Mouse (Mus musculus) ovary, postnatal 14 days (tissue): ENCODE results near the gene Kazn.

Experiments
- DNase-seq: peaks from one replicate; pipeline ENCODE4 v3.0.0; 2022; ENCODE audit warnings: low spot score

The Kazn gene

GRCm38 (mm10) chr4:142113306-142113705, 125.9 kb downstream of the Kazn start:
- peak; percentile 15 for DNase-seq

DNA sequence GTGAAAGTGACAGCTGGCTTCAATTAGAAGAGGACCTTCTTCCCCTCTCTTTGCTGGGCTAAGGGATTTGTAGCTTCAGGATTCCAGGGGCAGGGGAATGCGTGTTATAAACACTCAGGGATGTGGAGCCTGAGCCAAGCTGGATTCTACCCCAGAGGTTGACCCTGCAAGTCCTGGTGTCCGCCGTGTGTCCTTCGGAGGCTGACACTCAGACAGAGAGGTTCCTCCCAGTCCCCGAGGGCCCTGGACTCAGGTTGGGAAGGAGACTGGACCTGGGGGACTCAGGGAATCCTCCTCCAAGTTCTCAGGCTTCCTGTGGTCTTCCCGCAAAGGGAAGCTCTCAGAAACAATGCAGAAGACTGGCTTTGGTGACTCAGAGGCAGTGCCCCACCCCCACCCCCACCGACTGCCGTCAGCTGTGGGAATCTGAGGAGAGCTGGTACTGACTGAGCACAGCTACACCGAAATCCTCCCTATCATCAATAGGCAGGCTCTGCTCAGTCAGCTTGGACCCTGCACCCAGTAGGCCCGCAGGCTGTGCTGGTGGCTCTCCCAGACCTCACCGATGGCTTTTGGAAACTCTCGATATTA, 136.0 kb downstream of the Kazn start:
- no peak for DNase-seq

GRCm38 (mm10) chr4:142098303-142098702, 140.9 kb downstream of the Kazn start:
- DNase-seq, result peak; percentile 69

DNA sequence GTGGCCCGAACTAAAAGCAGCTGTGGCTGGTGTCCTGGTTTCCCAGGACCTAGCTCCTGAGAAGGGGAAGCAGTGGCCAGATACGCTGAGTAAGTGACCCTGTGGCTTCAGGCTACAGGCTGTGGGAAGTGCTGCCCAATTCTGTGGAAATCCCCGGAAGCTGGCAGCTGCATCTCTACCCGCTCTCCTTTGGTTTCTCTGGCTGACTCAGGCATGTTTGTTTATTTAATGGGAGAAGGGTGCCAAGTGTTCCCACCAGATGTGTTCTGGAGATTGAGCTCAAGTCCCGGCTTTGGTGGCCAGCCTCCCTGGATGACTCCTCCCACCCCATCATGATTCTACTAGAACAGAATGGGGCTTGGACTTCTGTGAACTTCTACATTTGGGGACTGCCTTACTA, 141.3 kb downstream of the Kazn start:
- DNase-seq, result peak; percentile 40

- peak; percentile 51 for DNase-seq
Observed at GRCm38 (mm10) chr4:142095513-142096241, 143.5 kb downstream of the Kazn start.

- DNase-seq, result no peak
Observed at GRCm38 (mm10) chr4:142094386-142094785, 144.8 kb downstream of the Kazn start.

DNA sequence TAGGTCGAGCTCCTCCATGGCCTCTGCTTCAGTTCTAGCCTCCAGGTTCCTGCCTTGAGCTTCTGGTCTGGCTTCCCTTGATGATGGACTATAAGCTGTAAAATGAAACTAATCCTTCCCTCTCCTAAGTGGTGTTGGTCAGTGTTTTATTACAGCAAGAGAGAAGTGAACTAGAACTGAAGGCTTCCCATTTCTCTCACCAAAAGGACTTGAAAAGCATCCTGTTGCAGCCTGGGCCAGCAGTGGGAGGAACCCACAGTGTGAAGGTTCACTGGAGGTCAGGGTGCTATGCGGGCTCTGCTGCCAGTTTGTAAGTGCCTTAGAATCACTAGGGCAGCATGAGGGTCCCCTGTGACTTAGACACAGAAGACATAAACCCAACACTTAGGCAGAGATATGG, 148.1 kb downstream of the Kazn start:
- DNase-seq, result no peak

GRCm38 (mm10) chr4:142089966-142090365, 149.2 kb downstream of the Kazn start:
- no peak for DNase-seq

DNA sequence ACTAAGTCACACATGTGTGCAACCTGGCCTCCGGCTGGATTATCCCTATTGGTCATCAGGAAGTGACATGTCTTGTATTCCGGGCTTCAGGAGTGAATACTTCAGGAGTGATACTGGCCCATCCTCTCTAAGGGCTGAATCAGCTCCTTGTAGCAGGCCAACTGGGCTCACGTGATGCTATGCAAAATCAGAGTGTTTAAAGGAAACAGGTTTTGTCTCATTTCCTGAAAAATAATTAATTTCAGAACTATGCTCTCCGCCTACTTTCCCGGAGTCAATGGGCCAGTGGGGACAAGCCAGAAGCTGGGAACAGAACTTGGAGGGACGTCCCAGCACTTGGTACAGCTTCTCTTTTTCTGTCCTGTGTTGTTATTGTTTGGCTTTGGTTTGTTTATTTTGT, 150.4 kb downstream of the Kazn start:
- DNase-seq, result no peak

- no peak for DNase-seq
Observed at GRCm38 (mm10) chr4:142088409-142088808, 150.8 kb downstream of the Kazn start.

GRCm38 (mm10) chr4:142084936-142085563, 154.2 kb downstream of the Kazn start:
- DNase-seq, result no peak

DNA sequence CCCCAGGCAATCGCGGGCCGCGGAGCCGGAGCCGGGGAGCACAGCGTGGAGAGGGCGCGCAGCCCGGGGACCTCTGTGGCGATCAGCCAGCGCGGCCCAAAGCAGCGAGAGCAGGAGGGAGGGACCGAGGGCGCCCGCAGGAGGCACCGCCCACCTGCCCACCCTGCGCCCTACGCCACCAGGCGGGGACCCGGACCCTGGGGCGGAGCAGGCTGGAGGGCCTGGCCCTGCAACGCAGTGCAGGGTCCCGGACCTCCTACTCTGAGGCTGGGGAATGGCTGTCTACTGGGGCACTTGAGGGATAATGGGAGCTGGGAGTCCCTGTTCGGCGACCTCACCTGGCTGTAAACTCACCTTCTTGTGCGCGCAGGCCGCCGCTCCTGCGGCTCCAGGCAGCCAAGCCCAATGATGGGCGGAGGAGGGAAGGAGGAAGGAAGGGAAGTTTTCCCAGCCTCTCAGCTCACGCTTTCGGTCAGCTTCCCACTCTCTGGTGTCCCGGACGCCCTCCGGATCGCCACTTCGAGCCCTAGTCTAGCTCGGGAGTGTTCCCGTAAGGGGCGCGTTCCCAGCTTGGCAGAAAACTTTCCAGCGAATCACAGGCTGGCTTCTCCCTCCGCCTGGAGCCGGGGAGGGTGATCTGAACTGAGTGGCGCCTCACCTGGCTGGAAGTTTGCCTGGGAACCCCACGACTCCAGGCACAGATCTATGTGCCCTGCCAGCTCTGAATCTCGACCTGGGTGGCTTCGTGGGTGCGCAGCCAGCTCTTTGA, 154.9 kb downstream of the Kazn start, which contains the start of gene Tmem51:
Gene Tmem51 (minus strand): TSS at position 174 of the 769 bp plus-strand sequence.
- DNase-seq, result peak; percentile 33

DNA sequence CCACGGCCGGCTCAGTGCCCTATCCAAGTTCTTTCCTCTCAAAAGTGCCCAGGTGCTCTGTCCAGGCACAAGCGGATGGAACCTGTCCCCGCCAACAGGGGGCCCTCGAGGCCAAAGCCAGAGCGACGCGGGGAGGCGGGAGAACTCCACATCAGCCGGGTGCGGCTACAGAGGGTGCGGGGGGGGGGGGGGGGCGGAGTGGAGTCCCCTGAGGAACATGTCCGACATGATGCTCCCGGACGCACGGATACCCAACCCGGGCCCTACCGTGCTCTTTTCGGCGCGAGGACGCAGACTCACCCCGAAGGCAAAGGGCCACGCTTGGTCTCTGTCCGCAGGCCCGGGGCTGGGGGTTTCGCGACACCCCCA, 155.5 kb downstream of the Kazn start:
- DNase-seq, result peak; percentile 57

GRCm38 (mm10) chr4:142083193-142083592, 156.0 kb downstream of the Kazn start:
- no peak for DNase-seq

DNA sequence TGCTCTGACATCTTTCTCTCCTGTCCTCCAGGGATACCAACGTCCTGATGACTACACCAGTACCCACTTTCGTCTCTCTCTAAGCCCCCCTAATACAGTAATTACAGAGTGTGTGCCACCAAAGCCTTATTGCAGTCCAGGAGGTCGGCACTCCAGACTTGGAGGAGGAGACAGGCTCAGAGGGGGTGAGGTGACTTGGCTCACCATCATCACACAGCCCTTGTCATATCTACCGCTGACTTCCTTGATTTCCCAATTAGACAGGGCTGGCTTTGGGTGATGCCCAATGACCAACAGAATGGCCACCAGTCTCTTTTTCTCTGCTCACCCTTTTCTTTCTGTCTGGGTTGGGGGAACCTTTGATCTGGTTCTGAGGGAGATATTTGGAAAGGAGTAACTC, 156.5 kb downstream of the Kazn start:
- no peak for DNase-seq

- DNase-seq, result no peak
Observed at GRCm38 (mm10) chr4:142081631-142082283, 157.4 kb downstream of the Kazn start.

- DNase-seq, result no peak
Observed at GRCm38 (mm10) chr4:142080901-142081630, 158.1 kb downstream of the Kazn start.

- DNase-seq, result no peak
Observed at GRCm38 (mm10) chr4:142080487-142080767, 158.8 kb downstream of the Kazn start.

- no peak for DNase-seq
Observed at GRCm38 (mm10) chr4:142079629-142080486, 159.3 kb downstream of the Kazn start.

DNA sequence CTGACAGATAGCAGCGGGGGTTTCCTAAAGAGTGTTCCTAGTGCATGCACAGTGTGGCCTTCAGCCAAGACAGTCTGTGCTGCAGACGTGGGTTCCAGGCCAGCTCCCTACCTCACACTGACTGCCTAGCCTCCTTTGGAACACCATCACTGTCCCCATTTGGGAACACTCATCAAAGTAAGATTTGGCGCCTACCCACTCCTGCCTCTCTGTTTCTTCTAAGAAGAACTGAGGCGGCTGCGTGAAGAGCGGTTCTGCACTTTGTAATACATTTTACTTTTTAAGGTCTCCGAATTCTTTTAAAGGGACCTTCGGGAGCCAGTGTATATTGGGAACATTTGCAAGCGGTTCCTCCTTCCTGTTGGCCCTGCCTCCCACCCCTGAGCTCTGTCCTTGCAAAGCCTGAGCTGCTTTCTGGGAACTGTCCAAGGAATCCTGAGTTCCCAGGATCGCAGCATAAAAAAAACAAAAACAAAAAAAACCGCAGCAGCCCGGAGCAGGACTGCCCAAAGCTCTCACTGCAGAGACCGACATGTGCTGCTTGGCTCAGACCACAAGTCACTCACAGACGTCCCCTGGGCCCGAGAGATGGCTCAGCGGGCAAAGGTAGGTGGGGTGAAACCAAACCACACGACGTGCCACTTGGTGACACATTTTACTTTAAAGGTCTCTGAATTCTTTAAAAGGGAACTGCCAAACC, 161.5 kb downstream of the Kazn start:
- DNase-seq, result no peak
